Mouse (Mus musculus) erythroid progenitor cell, adult 5-6 weeks (primary cell): Measurements from ENCODE around the gene Mex3d. TPM values are rescaled to one million over a fixed set of nuclear protein-coding genes. Genes with fewer than 3 reads are reported as not detected.
A peak's percentile ranks its signal among the peaks of the same experiment; 100 is the strongest.
"Not testable (repeated sequence)": the region's sequence is repeated elsewhere in the genome, so short reads cannot be mapped to it uniquely, and the experiment has no call there.

Experiments
- ATAC-seq: replicated peaks from 2 replicates; pipeline ENCODE4 v1.8.0; 2016; ENCODE audit warnings: moderate number of reproducible peaks, mild to moderate bottlenecking, moderate TSS enrichment, inconsistent platforms; ENCODE audit not compliant: poor library complexity, low FRiP score, severe bottlenecking
- total RNA-seq, 2 experiments: library from RNA; stranded (forward) in 1 of 2; stranded (reverse) in 1 of 2; fragments of 150-400 nt in 1 of 2; fragments of 186-747, 209-891 nt in 1 of 2; gene quantifications; 2 replicates each; pipeline versions ENCODE4 v1.2.3 to v1.2.4; 2015 to 2017; ENCODE audit warnings: low replicate concordance in 2 of 2

The Mex3d gene
- total RNA-seq, 2 experiments from 2014 or later = not detected

DNA sequence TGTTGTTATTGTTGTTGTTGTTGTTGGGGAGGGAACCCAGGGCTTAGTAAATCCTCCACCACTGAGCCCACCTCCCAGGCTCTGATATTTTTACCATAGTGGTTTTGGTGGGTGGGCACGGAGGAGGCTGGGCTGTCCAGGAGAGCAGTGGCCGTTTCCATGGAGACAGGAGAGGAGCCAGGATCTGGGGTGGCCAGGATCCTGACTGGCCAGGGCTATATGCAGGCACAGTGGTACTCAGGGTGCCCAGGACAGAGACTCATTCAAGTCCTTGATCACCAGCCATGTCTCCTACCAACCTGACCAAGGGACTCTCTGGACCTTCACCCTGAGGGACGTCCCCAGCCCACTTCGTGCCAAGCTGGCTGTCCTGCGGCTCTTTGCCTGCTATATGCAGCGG is 23.7 kb downstream of the Mex3d start:
- no peak for ATAC-seq

GRCm38 (mm10) chr10:80357994-80358639 is 29.3 kb downstream of the Mex3d start:
- ATAC-seq = no peak

GRCm38 (mm10) chr10:80357336-80357735 is 30.1 kb downstream of the Mex3d start:
- ATAC-seq = no peak

DNA sequence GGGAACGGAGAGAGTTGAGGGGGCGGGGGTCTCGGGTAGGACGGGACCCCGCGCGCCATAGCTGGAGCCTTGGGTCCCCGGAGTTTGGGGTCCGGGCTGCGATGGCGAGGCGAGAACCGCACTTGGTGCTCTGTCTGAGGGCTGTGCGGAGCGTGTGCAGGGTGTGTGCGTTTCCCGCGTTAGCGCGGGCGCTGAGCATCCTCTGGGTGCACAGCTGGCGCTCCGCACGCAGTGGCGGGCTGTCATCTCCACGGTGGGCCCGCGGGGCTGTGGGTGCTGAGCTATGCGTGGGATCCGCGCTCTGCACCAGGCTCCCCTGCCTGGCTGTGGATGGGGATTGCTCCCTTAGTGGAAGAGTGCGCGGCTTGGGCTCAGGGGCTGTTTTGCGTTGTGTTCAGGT is 30.7 kb downstream of the Mex3d start:
- no peak for ATAC-seq

GRCm38 (mm10) chr10:80356001-80356682 is 31.3 kb downstream of the Mex3d start, which contains the start of gene Plk5:
Gene Plk5 (plus strand): TSS chr10:80356459.
- no peak for ATAC-seq

GRCm38 (mm10) chr10:80355431-80355830 is 32.0 kb downstream of the Mex3d start:
- ATAC-seq = no peak

DNA sequence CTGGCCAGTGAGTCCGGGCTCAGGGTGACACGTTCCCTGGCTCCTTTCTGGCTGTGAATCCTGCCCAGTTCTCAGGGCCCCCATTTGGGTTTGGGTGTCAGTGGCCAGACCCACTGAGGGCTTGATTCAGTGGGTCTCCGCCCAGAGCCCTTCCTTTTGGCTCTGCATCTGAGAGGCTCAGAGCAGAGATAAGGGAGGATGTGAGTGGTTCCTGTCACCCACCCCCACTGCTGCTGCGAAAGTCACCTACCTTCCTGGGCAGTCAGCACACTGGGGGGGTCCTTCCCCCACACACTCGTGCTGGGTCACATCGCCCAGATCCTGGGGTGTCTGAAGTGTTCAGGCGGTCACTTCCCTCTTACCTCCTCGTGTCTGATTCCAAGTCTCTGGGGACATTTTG is 34.7 kb downstream of the Mex3d start:
- no peak for ATAC-seq

- no peak for ATAC-seq
These were observed 35.6 kb downstream of the Mex3d start for GRCm38 (mm10) chr10:80351896-80352295.

DNA sequence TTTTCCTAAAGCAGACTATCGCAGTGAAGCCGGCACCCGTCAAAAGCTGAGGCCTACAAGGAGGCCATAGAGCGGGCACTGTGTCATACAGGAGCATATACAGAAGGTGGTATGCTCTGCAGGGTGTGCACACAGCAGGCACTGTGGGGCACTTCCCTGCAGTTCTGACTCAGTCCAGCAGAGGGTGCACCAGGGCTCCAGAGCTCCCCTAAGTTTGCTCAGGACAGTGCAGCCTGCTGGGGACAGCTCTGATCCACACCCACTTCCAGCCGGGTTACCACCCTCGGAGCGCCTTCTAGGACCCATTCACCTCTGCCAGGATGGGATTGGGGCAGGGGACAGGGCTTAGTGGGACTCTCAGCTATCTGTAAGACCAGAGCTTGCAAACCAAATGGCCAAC is 37.2 kb downstream of the Mex3d start:
- peak; percentile 78 for ATAC-seq

DNA sequence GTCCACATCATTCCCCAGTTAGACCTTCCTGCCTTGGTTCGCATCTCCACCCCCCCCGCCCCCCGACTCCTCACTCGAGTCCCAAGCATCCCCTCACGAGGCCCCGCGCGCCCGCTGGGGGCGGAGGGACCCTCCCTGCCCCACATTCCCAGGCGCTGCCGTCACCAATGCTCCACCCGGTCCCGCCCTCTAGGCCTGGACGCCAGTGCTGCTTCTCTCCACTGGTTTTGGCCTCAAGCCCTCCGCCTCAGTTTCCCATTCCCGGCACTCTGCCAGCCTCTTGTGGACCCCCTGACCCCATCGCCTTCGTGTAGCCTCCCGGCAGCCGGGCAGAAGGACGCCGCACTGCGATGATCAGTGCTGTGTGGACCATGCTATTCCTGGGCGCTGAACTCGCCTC is 38.5 kb downstream of the Mex3d start:
- ATAC-seq = no peak

- ATAC-seq = peak; percentile 20
These were observed 39.1 kb downstream of the Mex3d start, which contains the start of gene Adamtsl5 for GRCm38 (mm10) chr10:80348244-80348781. Gene Adamtsl5 (minus strand): TSS chr10:80348412.

DNA sequence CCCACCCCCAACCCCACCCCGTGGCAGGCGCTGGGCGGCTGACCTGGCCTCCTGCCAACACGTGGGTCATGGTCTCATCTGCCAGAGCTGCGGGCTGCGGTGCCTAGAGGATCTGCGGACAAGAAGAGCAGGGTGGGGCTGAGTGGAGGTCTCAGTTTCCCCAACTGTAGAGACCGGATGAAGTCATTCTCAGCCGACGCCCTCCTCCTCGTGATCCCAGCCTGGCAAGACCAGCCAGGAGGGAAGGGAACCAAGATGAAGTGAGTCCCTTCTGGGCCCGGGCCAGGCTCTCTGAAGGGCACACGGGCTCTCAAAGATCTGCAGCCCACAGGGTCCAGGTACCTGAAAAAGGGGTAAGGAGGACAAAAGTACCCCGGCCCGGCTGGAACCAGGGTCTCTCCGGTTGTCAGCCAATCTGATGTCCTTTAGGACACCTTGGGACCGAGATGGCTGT is 39.9 kb downstream of the Mex3d start:
- no peak for ATAC-seq

DNA sequence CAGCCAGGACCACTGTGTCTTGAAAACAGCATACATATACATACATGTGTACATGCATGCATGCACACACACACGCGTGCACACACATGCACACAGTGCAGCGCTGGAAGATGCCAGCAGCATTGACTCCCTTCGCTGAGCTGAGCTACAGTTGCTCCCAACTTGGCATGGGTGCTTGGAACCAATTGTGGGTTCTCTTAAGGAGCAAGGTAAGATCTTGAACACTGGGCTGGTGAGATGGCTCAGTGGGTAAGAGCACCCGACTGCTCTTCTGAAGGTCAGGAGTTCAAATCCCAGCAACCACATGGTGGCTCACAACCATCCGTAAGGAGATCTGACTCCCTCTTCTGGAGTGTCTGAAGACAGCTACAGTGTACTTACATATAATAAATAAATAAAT is 41.5 kb downstream of the Mex3d start:
- not testable (repeated sequence) for ATAC-seq

DNA sequence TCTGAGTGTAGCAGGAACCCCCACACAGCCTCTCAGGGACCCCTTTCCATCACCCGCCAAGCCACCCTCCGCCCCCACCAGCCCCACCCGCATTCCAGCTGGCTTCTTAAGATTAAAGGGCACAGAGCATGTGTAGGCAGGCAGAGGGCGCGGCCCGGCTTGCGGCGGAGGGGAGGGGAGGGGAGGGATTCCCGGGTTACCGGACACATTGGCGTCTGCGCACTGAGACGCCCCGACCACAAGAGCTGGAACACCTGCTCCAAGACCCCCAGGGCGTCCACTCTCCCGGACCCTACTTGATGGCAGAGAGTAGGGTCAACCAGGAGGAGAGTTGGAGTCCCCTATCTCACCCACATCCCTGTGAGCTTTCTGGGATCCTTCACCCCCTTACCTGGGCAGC is 42.3 kb downstream of the Mex3d start:
- ATAC-seq = peak; percentile 41

DNA sequence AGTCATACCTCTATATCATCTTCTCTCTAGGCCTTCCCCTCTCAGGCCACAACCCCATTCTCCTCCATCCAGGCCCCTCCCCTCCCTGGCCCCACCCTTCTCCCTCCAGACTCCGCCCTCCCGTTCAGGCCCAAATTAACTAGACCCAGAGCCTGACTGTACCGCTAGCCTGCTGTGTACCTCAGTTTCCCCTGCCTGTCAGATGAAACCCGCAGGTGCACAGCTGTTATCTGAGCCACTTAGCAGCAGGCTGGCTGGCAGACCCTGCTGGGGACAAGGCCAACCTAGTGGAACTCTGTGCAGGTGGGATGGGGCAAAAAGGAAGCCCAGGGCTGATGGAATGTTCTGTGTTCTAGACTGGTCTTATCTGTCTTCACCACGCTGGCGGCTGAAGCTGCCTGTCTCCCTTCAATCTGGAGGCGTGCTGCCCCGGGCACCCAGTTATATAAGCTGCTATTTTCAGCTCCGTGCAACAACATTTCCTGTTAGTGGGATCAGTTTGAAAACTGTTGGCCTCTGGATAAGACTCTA is 43.3 kb downstream of the Mex3d start:
- ATAC-seq = peak; percentile 71

GRCm38 (mm10) chr10:80343425-80343895 is 44.0 kb downstream of the Mex3d start:
- 0 out of 2 replicates have a peak, but pooled peaks have one; percentile 6 for ATAC-seq

- no peak for ATAC-seq
These were observed 44.6 kb downstream of the Mex3d start for GRCm38 (mm10) chr10:80342749-80343424.

DNA sequence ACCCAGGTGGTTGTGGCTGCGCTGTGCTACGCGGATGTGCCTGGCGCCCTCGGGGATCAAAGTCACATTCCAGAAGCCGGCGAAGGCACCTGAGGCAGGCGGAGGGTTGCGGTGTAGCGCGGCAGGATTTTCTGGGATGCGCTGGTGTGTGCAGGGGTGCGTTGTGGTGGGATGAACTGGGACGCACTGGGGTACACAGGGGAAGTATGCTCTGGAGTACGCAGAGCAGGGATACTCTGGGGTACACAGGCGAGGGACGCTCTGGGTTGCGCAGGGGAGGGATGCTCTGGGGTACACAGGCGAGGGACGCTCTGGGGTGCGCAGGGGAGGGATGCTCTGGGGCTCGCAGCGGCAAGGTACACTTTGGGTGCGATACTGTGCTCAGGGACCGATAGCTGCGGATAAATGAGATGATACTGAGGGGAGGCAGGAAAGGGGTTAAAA is 45.1 kb downstream of the Mex3d start:
- no peak for ATAC-seq

DNA sequence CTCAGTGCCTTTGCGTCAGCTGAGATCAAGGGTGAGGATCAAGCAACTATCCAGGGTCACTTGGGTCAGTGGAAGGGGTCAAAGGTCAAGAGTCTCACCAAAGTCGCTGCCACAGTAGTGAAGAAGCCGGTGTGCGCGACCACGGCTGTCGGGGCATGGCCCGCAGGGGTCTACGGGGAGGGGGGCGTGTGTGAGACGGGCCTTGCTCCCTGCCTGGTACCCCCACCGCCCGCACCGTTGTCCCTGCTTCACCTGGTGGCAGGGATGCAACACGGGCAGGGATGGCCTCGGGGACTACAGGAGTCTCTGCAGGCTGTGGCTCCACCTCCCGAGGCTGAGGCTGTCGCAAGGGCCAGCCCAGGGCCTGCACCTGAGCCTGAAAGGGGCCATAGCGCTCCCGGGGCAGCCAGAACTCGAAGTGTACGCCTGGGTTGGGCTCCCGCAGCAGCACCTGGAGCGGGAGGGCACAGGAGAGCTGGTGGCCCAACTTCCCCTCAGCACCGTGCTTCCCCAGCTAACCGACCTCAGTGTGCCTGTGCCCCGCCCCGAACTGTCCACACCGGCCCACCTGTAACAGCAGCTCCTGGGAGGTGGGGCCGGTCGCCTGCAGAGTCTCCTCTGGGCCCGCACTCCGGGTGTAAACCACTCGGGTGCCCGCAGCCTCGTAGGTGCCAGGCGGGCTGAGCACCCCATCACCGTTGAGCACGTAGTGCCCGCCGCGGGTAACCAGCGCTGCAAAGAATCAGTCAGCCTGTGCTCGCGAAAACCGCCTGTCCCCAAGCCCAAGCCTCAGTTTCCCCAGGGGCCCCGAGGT is 45.8 kb downstream of the Mex3d start:
- ATAC-seq = no peak
